Mouse (Mus musculus) spleen, adult 18-20 months (tissue): ENCODE measurements around the gene Celf2.
"Not testable (repeated sequence)": the region's sequence is repeated elsewhere in the genome, so short reads cannot be mapped to it uniquely, and the experiment has no call there.

Source experiments
- DNase-seq, 2 experiments: peaks; one replicate each; pipeline ENCODE4 v3.0.0; 2022; ENCODE audit warnings: mixed read lengths in 2 of 2

Celf2 gene

GRCm38 (mm10) chr2:7509463-7509862 is at the start of gene Celf2:
Gene Celf2, minus strand, starts transcription at chr2:7509563.
- not testable (repeated sequence) for DNase-seq

GRCm38 (mm10) chr2:7555144-7555892 is 46.0 kb upstream of the Celf2 start:
- DNase-seq, result no peak

- no peak for DNase-seq
Observed at GRCm38 (mm10) chr2:7554601-7555000, 45.2 kb upstream of the Celf2 start.

- no peak for DNase-seq
Observed at GRCm38 (mm10) chr2:7552887-7553286, 43.5 kb upstream of the Celf2 start.

GRCm38 (mm10) chr2:7548886-7549285 is 39.5 kb upstream of the Celf2 start:
- no peak for DNase-seq

DNA sequence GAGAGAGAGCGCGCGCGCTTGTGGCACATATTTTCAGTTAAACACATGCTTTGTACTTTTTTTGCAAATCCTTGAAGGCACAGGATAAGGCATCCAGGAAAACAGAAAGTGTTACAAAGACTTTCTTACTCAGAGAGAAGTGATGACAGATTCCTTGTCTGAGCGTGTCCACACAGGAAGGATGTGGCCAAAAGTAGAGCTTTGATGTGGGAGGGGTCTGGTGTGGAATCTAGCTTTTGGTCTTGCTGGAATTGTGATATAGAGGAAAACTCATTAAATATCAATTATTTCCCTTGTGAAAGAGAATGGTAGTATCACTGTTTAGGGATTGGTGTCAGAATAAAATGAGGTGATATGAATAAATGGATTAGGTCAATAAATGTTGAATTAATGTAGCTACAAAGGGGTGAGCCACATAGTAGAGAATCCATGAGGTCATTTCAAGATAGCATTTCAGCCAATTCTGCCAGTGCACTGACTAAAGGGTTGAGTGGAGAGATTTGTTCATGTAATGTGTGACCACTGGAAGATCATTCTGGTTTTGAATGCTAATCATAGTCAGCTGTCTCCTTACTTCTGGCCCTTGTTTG is 25.3 kb upstream of the Celf2 start:
- no peak for DNase-seq

DNA sequence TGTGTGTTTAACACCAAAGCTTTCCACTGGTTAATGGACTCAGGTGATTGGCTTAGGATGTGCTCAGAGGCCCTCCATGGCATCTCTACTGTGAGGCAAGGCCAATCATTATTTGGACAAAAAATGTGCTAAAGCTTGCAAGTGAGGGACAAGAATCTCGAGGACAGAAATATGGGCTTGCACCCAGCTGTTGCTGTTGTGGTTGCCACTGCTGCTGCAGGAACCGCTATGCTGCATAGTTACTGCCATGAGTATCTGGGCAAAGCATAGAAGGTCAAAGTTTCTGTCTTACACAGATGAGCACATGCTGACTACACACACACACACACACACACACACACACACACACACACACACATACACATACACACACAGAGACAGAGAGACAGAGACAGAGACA is 24.8 kb upstream of the Celf2 start:
- no peak for DNase-seq

DNA sequence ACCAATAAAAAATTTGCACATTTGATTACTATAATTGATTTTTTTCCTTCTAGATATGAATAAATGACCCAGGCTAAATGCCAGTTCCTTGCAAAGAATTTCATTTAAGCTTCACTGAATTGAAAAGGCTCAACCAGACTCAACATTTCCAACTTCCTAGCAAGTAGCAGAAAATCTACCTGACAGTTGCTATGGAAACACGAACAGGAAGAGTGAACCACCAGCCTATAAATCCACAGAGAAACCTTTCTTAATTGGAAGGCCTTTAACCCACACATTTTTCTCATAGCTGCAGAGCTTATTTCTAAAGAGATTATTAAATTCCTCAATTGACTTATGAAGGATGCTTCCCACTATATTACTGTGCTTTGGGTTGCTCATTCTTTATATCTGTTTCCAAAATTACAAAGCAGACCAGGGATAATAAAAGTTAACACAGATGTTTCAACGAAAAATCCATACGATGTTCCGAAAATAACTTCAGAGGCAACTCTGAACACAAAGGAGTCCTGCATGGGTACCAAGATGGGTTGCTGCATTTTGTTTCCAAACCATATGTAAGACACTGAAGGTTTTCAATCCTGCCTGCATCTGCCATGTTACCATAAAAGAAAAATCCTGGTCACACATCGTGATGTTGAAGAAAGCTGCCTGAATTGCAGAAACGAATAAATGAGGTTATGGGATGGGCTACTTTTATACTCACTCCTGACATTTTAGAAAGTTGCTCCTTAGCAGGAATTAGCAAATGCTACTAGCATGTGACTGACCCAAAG is 22.0 kb upstream of the Celf2 start:
- DNase-seq, result no peak

GRCm38 (mm10) chr2:7530461-7531184 is 21.3 kb upstream of the Celf2 start:
- DNase-seq, result no peak

DNA sequence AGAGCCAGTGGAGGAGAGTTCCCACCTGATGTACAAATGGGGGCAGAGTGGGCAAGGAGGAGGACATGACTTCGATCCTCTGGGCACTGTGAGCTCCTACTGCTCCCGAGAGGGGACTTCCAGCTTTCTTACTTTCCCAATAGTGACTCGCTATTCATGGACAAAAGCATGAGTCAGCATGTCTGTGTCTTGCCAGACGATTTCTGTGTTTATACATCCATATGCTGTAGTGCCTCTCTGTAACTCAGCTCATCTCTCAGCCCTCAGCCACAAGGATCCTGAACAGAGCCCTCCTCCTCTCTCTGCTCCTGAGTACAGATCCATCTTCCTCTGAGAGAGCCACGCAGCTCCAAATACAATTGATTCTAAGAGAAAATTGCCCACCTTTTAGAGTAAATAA is 20.3 kb upstream of the Celf2 start:
- DNase-seq, result no peak

DNA sequence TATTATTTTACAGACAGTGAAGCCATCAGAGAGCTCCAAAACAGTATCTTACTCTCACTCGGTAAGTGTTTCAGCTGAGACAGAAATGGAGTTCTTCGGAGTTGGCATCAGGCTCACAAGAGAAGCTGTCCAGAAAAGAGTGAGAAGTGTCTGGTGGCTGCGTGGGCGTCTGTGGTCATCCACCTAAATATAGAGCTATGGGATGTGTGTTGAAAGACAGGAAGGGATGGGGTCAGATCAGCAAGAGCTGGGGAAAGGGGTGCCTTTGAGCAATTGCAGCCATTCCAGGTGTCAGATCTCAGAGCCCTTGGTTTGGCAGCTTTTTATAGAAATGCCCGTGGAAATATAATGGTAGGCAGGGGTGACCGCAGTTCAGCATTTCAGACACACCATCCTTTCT is 17.3 kb upstream of the Celf2 start:
- no peak for DNase-seq

DNA sequence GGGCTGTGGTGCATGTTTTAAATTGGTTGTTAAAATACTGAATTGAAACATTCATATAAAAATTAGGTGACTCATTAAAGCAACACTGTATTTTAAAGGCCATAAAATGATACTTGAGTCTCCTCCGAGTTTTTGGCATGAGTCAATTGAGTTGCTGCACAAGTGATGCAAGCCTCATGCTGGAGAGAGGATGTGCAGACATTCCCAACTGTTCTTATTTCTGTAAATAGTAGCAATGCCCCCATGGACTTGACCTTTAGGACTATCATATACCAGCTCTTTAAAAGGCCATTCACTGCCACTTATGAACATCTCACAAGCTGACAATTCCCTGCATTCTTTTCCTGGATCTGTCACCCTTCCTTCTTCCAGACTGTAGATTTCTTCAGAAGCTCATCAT is 10.1 kb upstream of the Celf2 start:
- DNase-seq, result no peak

GRCm38 (mm10) chr2:7493420-7493819 is 15.9 kb downstream of the Celf2 start:
- DNase-seq, result no peak

DNA sequence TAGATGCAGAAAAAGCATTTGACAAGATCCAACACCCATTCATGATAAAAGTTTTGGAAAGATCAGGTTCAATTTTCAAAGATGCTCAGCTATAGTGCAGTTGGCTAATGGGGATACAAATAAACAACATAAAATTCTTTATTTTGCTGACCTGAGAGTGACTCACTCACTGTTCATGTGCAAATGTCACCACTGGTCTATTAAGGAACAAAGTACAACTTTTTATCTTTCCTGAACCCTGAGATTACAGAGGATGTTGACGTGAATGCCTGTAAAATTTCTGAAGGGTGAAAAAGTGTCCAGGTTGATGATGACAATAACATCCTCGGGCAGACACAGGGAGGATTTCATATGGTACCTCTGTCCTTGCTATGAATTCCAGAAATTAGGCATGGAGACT is 24.4 kb downstream of the Celf2 start:
- DNase-seq, result no peak

- no peak for DNase-seq
Observed at GRCm38 (mm10) chr2:7482062-7482461, 27.3 kb downstream of the Celf2 start.

DNA sequence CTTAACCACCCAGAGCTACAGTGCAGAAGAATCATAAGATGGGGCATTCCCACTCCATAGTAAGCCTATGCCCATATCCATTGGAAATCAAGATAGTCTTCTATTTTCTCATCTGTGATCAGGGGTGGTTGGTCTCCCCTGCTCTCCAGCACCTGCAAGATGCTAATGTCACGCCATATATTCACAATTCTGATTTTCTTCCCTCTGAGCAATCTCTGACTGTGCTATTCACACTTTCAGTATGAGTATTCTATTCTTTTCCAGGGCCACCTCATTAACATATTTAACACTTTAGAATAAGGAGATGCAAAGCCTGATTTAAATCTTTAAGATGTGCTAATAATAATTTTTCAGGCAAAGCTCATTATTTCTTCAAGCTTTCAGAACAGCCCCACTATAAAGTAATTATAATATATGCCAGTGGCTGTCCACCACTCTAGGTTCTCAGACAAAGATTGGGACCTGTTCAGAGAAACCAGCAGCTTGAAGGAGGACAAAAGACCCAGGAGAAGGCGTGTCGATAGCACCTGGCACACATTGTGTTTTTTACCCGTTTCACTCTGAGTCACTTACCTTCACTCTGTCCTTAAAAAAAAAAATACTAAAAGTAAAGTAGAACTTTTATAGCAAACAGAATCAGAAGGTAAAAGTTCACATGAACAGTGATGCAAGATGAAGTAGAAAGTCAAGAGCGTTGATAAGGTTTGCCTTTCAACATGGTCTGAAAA is 48.9 kb downstream of the Celf2 start:
- DNase-seq, result no peak

DNA sequence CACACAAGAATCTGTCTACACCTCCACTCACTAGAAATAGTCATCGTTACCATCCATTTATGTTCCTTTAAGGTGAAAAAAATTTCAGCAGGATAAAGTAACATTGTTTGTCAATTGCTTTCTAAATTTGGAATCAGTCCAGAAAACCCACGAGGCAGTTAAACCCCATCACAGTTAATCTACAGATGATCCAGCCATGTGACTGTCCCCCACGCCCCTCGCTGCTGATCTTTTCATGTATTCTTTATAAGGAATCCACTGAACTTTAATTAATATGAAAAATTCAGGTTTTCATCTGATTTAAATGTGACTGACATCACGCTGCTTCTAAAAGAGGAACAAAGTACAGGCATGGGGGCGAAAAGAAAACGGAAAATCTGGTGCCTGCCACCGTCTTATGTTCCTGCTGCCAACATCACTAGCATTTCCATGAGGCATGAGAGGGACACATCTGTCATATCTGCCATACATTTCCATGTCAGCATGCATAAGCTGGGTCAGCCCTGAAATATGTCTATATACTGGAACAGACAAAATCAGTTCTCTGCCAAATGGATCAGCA is 70.6 kb downstream of the Celf2 start:
- DNase-seq, result no peak

- no peak for DNase-seq
Observed at GRCm38 (mm10) chr2:7426481-7426880, 82.9 kb downstream of the Celf2 start.

- no peak for DNase-seq
Observed at GRCm38 (mm10) chr2:7400530-7400929, 108.8 kb downstream of the Celf2 start.

- no peak for DNase-seq
Observed at GRCm38 (mm10) chr2:7395935-7396334, 113.4 kb downstream of the Celf2 start.

DNA sequence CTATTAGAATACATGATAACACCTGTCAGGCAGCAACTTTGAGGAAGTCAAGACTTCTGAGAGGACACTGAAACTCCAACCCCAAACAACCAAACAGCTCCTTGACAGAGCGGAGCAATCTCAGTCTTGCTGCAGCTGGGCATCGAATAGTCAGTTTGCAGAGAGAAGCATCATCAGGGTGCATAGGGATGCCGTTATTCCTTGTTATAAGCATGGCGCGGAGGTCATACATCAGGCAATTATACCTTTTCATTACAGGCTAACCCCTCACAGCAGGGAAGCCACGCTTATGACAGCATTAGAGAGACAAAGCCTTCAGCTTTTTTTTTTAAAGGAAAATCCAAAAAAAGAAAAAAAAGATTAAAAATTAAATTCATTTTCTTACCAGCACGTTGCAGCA is 113.9 kb downstream of the Celf2 start:
- DNase-seq, result no peak

GRCm38 (mm10) chr2:7392500-7392899 is 116.9 kb downstream of the Celf2 start:
- DNase-seq, result no peak
